Mouse (Mus musculus) forebrain, embryonic 15.5 days (tissue): ENCODE data around the gene Tomm40l. TPM values are rescaled to one million over a fixed set of nuclear protein-coding genes. Genes with fewer than 3 reads are reported as not detected.
"Not testable (repeated sequence)": the region's sequence is repeated elsewhere in the genome, so short reads cannot be mapped to it uniquely, and the experiment has no call there.

Source experiments
- ATAC-seq: fragments of 200-750 bp; cut with Nextera tagmentation; replicated peaks from 2 replicates; pipeline ENCODE4 v1.8.0; 2017; ENCODE audit warnings: mild to moderate bottlenecking, moderate TSS enrichment, moderate library complexity
- H3K27ac ChIP-seq: fragments of 300-500 bp; sonication (generic); replicated peaks from 2 replicates; pipeline ENCODE4 v1.5.1; 2015; ENCODE audit warnings: mild to moderate bottlenecking, inconsistent platforms
- H3K27me3 ChIP-seq: fragments of 300-500 bp; sonication (generic); 2 replicates; pipeline ENCODE4 v1.6.1; 2015; ENCODE audit warnings: inconsistent platforms
- H3K36me3 ChIP-seq: fragments of 300-500 bp; sonication (generic); 2 replicates; pipeline ENCODE4 v1.6.1; 2015; ENCODE audit warnings: mild to moderate bottlenecking, inconsistent platforms
- H3K4me1 ChIP-seq: fragments of 300-500 bp; sonication (generic); 2 replicates; pipeline ENCODE4 v1.6.1; 2015; ENCODE audit warnings: inconsistent platforms
- H3K4me2 ChIP-seq: fragments of 300-500 bp; sonication (generic); replicated peaks from 2 replicates; pipeline ENCODE4 v1.6.1; 2015; ENCODE audit warnings: mild to moderate bottlenecking, inconsistent platforms
- H3K4me3 ChIP-seq: fragments of 300-500 bp; sonication (generic); 2 replicates; pipeline ENCODE4 v1.5.1; 2015; ENCODE audit warnings: mild to moderate bottlenecking, inconsistent platforms
- H3K9ac ChIP-seq: fragments of 300-500 bp; sonication (generic); replicated peaks from 2 replicates; pipeline ENCODE4 v1.6.1; 2015; ENCODE audit warnings: mild to moderate bottlenecking, inconsistent platforms
- H3K9me3 ChIP-seq: fragments of 300-500 bp; sonication (generic); 2 replicates; pipeline ENCODE4 v1.6.1; 2016; ENCODE audit warnings: inconsistent platforms
- WGBS: fragments of 180-500 bp; shearing (Covaris S2); methylation state at CpG from one replicate; pipeline ENCODE4 v1.1.7; 2015; ENCODE audit warnings: mixed read lengths; 5-methylcytosine and 5-hydroxymethylcytosine counted together
- polyA plus RNA-seq: library from polyadenylated mRNA; unstranded; fragments of >200 nt; fragmentation: Nextera tagmentation; extraction: Ambion mirVana; gene quantifications from 2 replicates; pipeline ENCODE4 v1.2.1, GENCODE M21; 2015

The Tomm40l gene
- polyA plus RNA-seq, 1 experiment from 2014 or later, result 46.6 TPM

GRCm38 (mm10) chr1:171248386-171249226 lies 26.3 kb upstream of the Tomm40l start:
- Histone ChIP-seq H3K4me1 (peaks cover 61% of the 10 kb centered on the region), H3K4me2 (no peak overlapping the region), H3K4me3 (no peak overlapping the region), H3K9me3 (no peaks in the 10 kb centered on the region), H3K27ac (peak overlapping the region; percentile 86; the same call in 1 of the 2 replicates), H3K27me3 (no peaks in the 10 kb centered on the region), H3K36me3 (peaks cover 7% of the 10 kb centered on the region), H3K9ac (no peak overlapping the region)
- WGBS, result 40% methylated on average over 3 of the region's 3 CpGs
- no peak for ATAC-seq

DNA sequence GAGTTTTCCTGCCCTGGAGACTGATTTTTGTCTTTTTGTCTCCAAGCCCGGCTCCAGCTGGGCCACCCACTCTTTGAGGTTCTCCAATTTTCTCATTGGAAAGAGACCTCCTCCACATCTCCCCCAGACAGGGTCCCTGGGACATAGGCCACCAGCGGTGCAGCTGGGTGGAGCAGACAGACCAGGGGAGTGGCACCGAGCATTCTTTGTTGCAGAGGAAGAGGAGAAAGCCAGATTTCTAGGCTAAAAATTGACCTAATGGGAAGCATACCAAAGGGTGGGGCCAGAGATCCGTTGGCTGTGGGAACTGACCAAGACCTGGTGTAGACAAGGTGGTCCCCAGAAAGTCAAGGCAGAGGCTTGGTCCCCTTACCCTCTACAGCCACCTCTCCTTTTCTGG lies 25.6 kb upstream of the Tomm40l start:
- peak overlapping the region; percentile 72 for H3K4me2 ChIP-seq
- no peak for ATAC-seq
- peak overlapping the region; percentile 88 for H3K4me3 ChIP-seq
- peaks cover 61% of the 10 kb centered on the region for H3K4me1 ChIP-seq
- H3K9me3 ChIP-seq, result no peaks in the 10 kb centered on the region
- H3K36me3 ChIP-seq, result peaks cover 12% of the 10 kb centered on the region
- peak overlapping the region; percentile 86 for H3K27ac ChIP-seq
- WGBS, result 24% methylated on average over 4 of the region's 4 CpGs
- no peaks in the 10 kb centered on the region for H3K27me3 ChIP-seq
- H3K9ac ChIP-seq, result no peak overlapping the region

DNA sequence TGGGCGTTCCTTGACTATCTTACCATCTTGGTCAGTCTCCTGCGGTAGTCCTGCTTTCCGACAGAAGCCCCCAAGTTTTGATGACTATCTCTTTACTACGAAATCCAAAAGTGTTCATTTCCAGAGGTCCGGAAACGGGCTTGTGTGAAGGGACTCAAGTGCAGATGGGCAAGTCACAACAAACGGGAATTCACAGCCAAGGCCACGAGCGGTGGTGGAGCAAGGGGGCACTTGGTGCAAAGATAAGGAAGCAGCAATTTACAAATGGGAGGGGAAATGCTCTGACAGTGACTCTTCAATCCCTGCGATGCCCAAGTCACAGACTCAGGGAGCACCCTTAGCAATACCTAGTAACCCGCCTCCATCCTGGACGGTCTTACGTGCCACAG lies 25.1 kb upstream of the Tomm40l start:
- ATAC-seq, result peak; percentile 11; the same call in 1 of the 2 replicates
- peak overlapping the region; percentile 72 for H3K4me2 ChIP-seq
- H3K4me1 ChIP-seq, result peaks cover 56% of the 10 kb centered on the region
- no peaks in the 10 kb centered on the region for H3K9me3 ChIP-seq
- peak overlapping the region; percentile 35 for H3K9ac ChIP-seq
- H3K36me3 ChIP-seq, result peaks cover 17% of the 10 kb centered on the region
- H3K27me3 ChIP-seq, result no peaks in the 10 kb centered on the region
- 18% methylated on average over 13 of the region's 13 CpGs for WGBS
- H3K27ac ChIP-seq, result peak overlapping the region; percentile 86
- peak overlapping the region; percentile 88 for H3K4me3 ChIP-seq

DNA sequence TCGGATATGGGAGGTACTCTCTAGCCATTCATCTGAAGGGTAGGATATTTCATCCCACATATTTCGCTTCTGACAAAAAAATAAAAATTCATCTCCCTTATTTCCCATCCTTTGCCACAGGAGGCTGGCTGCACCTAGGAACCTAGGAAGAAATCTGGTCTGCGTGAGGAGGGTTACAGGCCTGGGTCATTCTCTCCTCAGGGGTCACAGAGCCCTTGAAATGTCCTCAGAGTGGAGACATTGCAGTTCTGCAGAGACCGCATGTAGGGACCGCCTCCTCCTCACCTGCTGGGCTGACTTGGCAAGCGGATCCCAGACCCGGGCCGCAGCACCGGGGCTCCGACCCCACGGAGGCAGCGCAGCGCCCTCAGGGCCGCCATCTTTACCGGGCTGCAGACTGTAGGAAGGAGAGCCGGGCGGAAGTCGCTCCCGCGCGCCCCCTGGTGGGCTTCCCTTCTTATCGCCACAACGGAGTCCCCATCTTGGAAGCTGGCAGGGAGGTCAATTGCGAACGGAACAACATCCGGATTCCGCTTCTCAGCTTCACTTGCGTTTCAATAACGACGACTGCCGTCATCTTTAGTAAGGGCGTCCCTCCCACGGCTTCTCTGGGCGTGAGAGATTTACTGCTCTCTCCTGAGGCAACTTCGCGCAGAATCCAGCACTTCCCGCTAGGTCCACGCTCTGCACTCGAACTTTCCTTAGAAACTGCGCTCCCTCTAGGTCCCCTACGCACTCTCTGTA lies 24.6 kb upstream of the Tomm40l start:
- H3K36me3 ChIP-seq, result peaks cover 22% of the 10 kb centered on the region
- no peaks in the 10 kb centered on the region for H3K27me3 ChIP-seq
- H3K27ac ChIP-seq, result peak overlapping the region; percentile 86
- under 1% methylated on average over 41 of the region's 41 CpGs for whole genome bisulfite sequencing
- peak; percentile 93 for ATAC-seq
- H3K9me3 ChIP-seq, result no peaks in the 10 kb centered on the region
- peak overlapping the region; percentile 88 for H3K4me3 ChIP-seq
- H3K4me1 ChIP-seq, result peaks cover 51% of the 10 kb centered on the region
- peak overlapping the region; percentile 95 for H3K9ac ChIP-seq
- H3K4me2 ChIP-seq, result peak overlapping the region; percentile 72

DNA sequence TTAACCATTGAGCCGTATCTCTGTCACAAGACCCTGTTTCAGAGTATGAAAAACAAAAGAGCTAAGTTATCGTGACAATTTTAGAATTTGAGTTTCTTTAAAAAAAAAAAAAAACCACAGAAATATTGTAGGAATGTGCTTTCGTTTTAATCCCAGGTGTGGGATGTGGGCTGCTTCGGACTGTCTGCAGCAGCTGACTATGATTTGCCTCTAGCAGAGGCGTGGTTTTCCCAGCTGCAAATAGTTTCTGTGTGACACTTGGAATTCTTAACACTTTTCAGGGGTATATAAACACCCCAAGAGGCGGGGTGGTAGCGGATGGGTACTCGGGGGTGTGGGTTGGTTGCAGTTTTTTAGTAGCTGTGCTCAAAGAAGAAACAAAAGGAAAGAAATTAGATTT lies 23.0 kb upstream of the Tomm40l start:
- H3K9ac ChIP-seq, result no peak overlapping the region
- H3K9me3 ChIP-seq, result no peaks in the 10 kb centered on the region
- WGBS, result 92% methylated on average over 8 of the region's 8 CpGs
- H3K36me3 ChIP-seq, result peaks cover 36% of the 10 kb centered on the region
- no peak overlapping the region for H3K4me2 ChIP-seq
- no peak overlapping the region for H3K4me3 ChIP-seq
- ATAC-seq, result no peak
- no peaks in the 10 kb centered on the region for H3K27me3 ChIP-seq
- no peak overlapping the region for H3K27ac ChIP-seq
- H3K4me1 ChIP-seq, result peaks cover 35% of the 10 kb centered on the region

- peaks cover 69% of the 10 kb centered on the region for H3K36me3 ChIP-seq
- not testable (repeated sequence) for H3K4me2 ChIP-seq, H3K4me3 ChIP-seq, H3K27ac ChIP-seq, H3K9me3 ChIP-seq, H3K9ac ChIP-seq, ATAC-seq, H3K27me3 ChIP-seq
- WGBS, result 79% methylated on average over 12 of the region's 12 CpGs
- peaks cover 10% of the 10 kb centered on the region for H3K4me1 ChIP-seq
Measured at GRCm38 (mm10) chr1:171241952-171242351, 19.6 kb upstream of the Tomm40l start.

GRCm38 (mm10) chr1:171240911-171241310 lies 18.6 kb upstream of the Tomm40l start:
- Histone ChIP-seq H3K36me3 (peaks cover 78% of the 10 kb centered on the region), H3K4me1 (peaks cover 4% of the 10 kb centered on the region), H3K4me3 (no peak overlapping the region), H3K27ac (no peak overlapping the region), H3K9me3 (no peaks in the 10 kb centered on the region), H3K27me3 (no peaks in the 10 kb centered on the region), H3K9ac (no peak overlapping the region), H3K4me2 (no peak overlapping the region)
- 94% methylated on average over 10 of the region's 10 CpGs for WGBS
- no peak for ATAC-seq

DNA sequence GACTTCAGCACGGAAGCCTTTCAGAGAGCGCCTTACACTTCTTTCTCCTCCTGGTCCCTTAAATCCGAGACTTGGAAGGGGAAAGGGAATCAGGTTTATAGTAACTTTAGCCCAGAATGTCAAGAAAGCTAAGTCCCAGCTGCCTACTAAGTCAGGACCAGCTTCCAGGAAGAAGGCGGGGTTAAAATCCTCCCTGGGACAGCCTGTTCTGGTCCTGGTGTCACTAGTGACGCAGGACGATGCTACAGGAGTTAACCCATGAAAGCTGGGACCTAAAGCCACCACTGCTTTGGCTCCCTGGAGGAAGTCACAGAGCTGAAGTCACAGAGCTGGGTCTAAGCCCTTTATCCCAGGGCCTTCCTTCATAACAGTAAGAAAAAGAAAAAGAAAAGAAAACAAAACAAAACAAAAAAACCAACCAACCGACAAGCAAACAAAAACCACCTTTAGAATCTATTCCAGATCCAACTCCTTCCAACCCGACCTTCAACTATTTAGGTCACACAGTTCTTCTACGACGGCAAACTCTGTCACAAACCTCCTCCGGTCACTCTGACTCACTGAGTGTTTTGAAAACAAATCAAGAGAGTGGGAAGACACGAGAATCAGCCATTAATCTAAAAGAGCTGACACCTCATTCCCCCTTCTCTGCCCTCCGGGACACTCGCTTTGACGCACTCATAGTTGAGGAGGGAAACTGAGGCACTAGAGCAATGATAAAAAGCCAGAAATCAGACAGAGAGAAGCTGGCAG lies 17.9 kb upstream of the Tomm40l start:
- no peaks in the 10 kb centered on the region for H3K9me3 ChIP-seq
- no peak overlapping the region for H3K4me2 ChIP-seq
- H3K27me3 ChIP-seq, result no peaks in the 10 kb centered on the region
- H3K4me1 ChIP-seq, result no peaks in the 10 kb centered on the region
- peaks cover 84% of the 10 kb centered on the region for H3K36me3 ChIP-seq
- H3K4me3 ChIP-seq, result no peak overlapping the region
- ATAC-seq, result no peak
- H3K27ac ChIP-seq, result no peak overlapping the region
- 83% methylated on average over 15 of the region's 15 CpGs for WGBS
- H3K9ac ChIP-seq, result no peak overlapping the region

DNA sequence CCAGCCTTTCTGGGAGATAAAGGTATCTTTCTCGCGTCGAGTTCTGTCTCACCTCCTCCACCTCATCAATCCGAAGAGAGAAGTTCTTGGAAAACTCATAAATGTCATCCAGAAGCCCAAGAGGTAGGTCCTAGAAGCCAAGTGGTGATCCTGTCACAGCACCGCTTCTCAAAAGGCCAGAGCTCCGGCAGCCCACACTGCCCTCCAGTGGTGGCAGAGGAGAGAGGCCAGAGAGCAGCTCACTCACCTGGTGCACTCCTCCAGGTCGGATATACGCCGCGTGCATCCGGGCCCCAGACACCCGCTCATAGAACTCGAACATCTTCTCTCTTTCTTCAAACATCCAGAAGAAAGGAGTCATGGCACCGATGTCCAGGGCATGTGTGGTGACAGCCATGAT lies 16.1 kb upstream of the Tomm40l start:
- no peak overlapping the region for H3K27ac ChIP-seq
- ATAC-seq, result no peak
- H3K4me1 ChIP-seq, result no peaks in the 10 kb centered on the region
- no peaks in the 10 kb centered on the region for H3K9me3 ChIP-seq
- no peak overlapping the region for H3K4me3 ChIP-seq
- H3K36me3 ChIP-seq, result peaks cover 92% of the 10 kb centered on the region
- no peaks in the 10 kb centered on the region for H3K27me3 ChIP-seq
- no peak overlapping the region for H3K9ac ChIP-seq
- H3K4me2 ChIP-seq, result no peak overlapping the region
- WGBS, result 61% methylated on average over 14 of the region's 14 CpGs

GRCm38 (mm10) chr1:171237438-171237837 lies 15.1 kb upstream of the Tomm40l start:
- 83% methylated on average over 6 of the region's 6 CpGs for WGBS
- ATAC-seq, result no peak
- no peak overlapping the region for H3K27ac ChIP-seq
- H3K27me3 ChIP-seq, result no peaks in the 10 kb centered on the region
- H3K9me3 ChIP-seq, result no peaks in the 10 kb centered on the region
- H3K9ac ChIP-seq, result no peak overlapping the region
- H3K4me1 ChIP-seq, result no peaks in the 10 kb centered on the region
- H3K4me2 ChIP-seq, result no peak overlapping the region
- H3K36me3 ChIP-seq, result peaks cover 81% of the 10 kb centered on the region
- H3K4me3 ChIP-seq, result no peak overlapping the region

- peaks cover 66% of the 10 kb centered on the region for H3K36me3 ChIP-seq
- H3K27ac ChIP-seq, result no peak overlapping the region
- H3K4me1 ChIP-seq, result no peaks in the 10 kb centered on the region
- ATAC-seq, result no peak
- no peaks in the 10 kb centered on the region for H3K27me3 ChIP-seq
- no peak overlapping the region for H3K4me3 ChIP-seq
- no peak overlapping the region for H3K9ac ChIP-seq
- no peak overlapping the region for H3K4me2 ChIP-seq
- H3K9me3 ChIP-seq, result no peaks in the 10 kb centered on the region
- WGBS, result 81% methylated on average over 4 of the region's 4 CpGs
Measured at GRCm38 (mm10) chr1:171235791-171236190, 13.5 kb upstream of the Tomm40l start.

- H3K9ac ChIP-seq, result no peak overlapping the region
- H3K36me3 ChIP-seq, result peaks cover 54% of the 10 kb centered on the region
- WGBS, result 96% methylated on average over 4 of the region's 4 CpGs
- no peaks in the 10 kb centered on the region for H3K9me3 ChIP-seq
- no peak overlapping the region for H3K4me2 ChIP-seq
- H3K4me3 ChIP-seq, result no peak overlapping the region
- H3K4me1 ChIP-seq, result no peaks in the 10 kb centered on the region
- ATAC-seq, result no peak
- H3K27ac ChIP-seq, result no peak overlapping the region
- no peaks in the 10 kb centered on the region for H3K27me3 ChIP-seq
Measured at GRCm38 (mm10) chr1:171234538-171234937, 12.2 kb upstream of the Tomm40l start.
